In the genomic region with DNA sequence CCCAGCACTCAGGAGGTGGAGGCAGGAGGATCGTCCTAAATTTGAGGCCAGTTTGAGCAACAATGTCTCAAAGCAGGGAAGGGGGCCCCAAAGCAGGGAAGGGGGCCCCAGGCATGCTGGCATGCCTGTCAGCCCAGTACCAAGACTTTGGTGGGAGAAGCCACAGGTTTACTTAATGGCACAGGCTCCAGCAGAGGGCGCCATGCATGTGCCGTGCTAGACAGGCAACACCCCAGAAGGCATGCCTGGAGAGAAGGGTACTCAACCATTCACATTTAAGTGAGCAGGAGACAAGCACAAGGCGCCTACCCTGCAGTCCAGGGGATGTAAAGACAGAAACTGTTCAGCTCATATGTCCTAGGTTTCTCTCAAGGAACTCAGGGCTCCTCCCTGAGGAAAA, we compare ENCODE assay signal across 8 mouse cellular contexts. TPM values are rescaled to one million over a fixed set of nuclear protein-coding genes. Genes with fewer than 3 reads are reported as not detected.
DNase-seq lines count a peak whose midpoint lies in the region; ATAC-seq lines count a peak whose summit lies in the region.

No protein-coding gene starts in this region.

- H3K4me2 ChIP-seq in lung, embryonic 15.5 days = no peak overlapping the region

- no peaks in the 10 kb centered on the region for H3K27me3 ChIP-seq in lung, embryonic 15.5 days

- no peaks in the 10 kb centered on the region for H3K9me3 ChIP-seq in lung, embryonic 15.5 days

- DNase-seq in A20 (ENCODE audit: low read depth, low spot score) = peak; percentile 83
- peak; percentile 93 for DNase-seq in NIH3T3 (ENCODE audit: low read depth)
- peak; percentile 87 to 95 for DNase-seq in cerebellum, postnatal 14 days
- peak; percentile 89 for DNase-seq in gastrocnemius, postnatal 10 days
- peak; percentile 93 for DNase-seq in kidney, postnatal 10 days
- peak; percentile 69 to 83 for DNase-seq in right cerebral cortex, postnatal 10 days (ENCODE audit: low spot score in 2 of 2)
- DNase-seq in urinary bladder, postnatal 10 days (ENCODE audit: low spot score) = peak; percentile 53

- peak; percentile 43; the same call in 1 of the 2 replicates for ATAC-seq in lung, embryonic 15.5 days (ENCODE audit: borderline replicate concordance, extremely low read depth, low FRiP score, low TSS enrichment)

- no peak overlapping the region for H3K27ac ChIP-seq in lung, embryonic 15.5 days

- no peak overlapping the region for H3K9ac ChIP-seq in lung, embryonic 15.5 days

- H3K36me3 ChIP-seq in lung, embryonic 15.5 days = 0 out of 2 replicates have a peak, but pooled peaks cover 4% of the 10 kb centered on the region

- no peaks in the 10 kb centered on the region for H3K4me1 ChIP-seq in lung, embryonic 15.5 days

- WGBS in lung, embryonic 15.5 days = 3% methylated on average over 4 of the region's 4 CpGs

- no peak overlapping the region for H3K4me3 ChIP-seq in lung, embryonic 15.5 days

RNA-seq across cellular contexts. Expression of a gene that starts 6.2 kb away (rescaled TPM):
- total RNA-seq in gastrocnemius, postnatal 10 days (2021) = 1 to 10 TPM; 4.7 to 5.4 TPM
- polyA plus RNA-seq in lung, embryonic 15.5 days (2015; fragmentation: Nextera tagmentation; extraction: Ambion mirVana) = 34.0 and 34.5 TPM in 2 replicates

RNA-seq across cellular contexts. Expression of a gene that starts 14.7 kb away (rescaled TPM):
- 100 to 1,000 TPM; 128 to 134 TPM for total RNA-seq in gastrocnemius, postnatal 10 days (2021)
- polyA plus RNA-seq in lung, embryonic 15.5 days (2015; fragmentation: Nextera tagmentation; extraction: Ambion mirVana) = 449 and 465 TPM in 2 replicates

RNA-seq across cellular contexts. Expression of a gene that starts 35.0 kb away (rescaled TPM):
- total RNA-seq in gastrocnemius, postnatal 10 days (2021) = 1 to 10 TPM; 4.5 to 8.3 TPM
- 13.2 and 14.7 TPM in 2 replicates for polyA plus RNA-seq in lung, embryonic 15.5 days (2015; fragmentation: Nextera tagmentation; extraction: Ambion mirVana)

RNA-seq across cellular contexts. Expression of a gene that starts 51.0 kb away (rescaled TPM):
- total RNA-seq in gastrocnemius, postnatal 10 days (2021) = 1 to 10 TPM; 3.4 to 4.2 TPM
- 31.4 and 32.5 TPM in 2 replicates for polyA plus RNA-seq in lung, embryonic 15.5 days (2015; fragmentation: Nextera tagmentation; extraction: Ambion mirVana)
